Mouse (Mus musculus) neutrophil, adult 59 days (primary cell): ENCODE measurements around the gene Sprr2k. TPM values are rescaled to one million over a fixed set of nuclear protein-coding genes. Genes with fewer than 3 reads are reported as not detected.

Source experiments
- total RNA-seq, 2 experiments: library from RNA; stranded (reverse); gene quantifications; 1 replicate in 1 of 2; 2 replicates in 1 of 2; pipeline ENCODE4 v1.2.4; 2023

Sprr2k gene
- total RNA-seq: not detected

DNA sequence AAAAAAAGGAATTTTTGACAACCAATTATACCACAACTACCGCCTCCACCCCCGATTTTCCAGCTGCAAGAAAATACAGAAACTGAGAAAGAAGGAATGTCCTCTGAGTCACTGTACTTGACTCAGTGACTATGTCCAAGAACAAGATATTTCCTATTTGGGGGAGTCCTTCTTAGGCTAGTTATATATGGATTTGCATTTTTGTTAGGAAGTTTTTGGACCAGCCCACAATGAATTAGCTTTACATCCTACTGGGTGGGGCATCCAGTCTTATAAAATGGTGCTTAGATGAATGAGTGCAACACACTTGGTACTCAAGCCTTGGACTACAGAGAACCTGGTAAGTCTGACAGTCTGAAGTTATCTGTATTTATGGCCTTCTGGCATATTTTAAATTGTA lies at the start of gene Sprr2k:
Gene Sprr2k, plus strand, starts transcription at position 301 of the 400 bp plus-strand sequence.

DNA sequence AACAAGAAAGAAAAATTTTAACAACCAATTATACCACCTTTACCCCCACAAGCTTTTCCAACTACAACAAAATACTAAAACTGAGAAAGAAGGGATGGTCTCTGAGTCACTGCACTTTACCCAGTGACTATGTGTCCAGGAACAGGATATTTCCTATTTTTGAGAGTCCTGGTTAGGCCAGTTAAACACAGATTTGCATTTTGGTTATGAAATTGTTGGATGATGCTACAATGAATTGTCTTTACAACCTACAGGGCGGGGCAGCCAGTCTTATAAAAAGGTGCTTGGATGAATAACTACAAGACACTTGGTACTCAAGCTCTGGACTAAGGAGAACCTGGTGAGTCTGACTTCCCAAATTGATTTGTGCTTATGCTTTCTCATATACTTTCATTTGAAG lies 47.0 kb upstream of the Sprr2k start, which contains the start of gene Sprr2h:
Gene Sprr2h, plus strand, starts transcription at position 301 of the 400 bp plus-strand sequence.

DNA sequence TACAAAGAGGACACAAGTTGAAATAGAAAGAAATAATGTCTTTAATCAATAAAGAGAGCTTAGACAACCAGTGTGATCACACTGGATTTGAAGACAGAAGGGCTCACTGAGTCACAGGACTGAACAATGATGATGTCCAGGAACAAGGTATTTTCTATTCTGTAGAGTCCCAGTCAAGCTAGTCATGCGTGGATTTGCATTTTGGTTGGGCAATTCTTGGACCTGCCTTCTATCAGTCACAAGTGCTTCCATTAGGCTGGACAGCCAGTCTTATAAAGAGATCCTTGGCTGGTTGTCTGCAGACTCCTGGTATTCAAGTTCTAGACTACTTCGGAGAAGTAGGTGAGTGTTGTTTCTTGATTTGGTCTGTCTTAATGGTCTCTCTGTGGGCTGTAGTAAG lies 24.7 kb upstream of the Sprr2k start, which contains the start of gene Sprr2i:
Gene Sprr2i, plus strand, starts transcription at position 301 of the 400 bp plus-strand sequence.

DNA sequence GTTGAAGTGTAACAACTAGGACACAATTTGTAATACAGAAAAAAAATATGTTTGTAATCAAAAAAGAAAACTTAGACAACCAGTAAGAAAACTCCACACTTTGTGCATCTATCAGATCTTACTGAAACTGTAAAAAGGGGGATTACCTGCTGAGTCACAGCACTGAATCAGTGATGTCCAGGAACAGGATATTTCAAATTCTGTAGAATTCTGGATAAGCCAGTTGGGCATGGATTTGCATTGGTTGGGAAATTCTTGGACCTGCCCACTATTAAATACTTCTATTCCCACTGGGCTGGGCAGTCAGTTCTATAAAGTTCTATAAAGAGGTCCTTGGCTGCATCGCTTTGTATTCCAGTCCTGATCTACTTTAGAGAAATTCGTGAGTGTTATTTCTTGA lies 14.6 kb upstream of the Sprr2k start, which contains the start of gene Sprr2j-ps:
Gene Sprr2j-ps, plus strand, starts transcription at position 301 of the 400 bp plus-strand sequence.

DNA sequence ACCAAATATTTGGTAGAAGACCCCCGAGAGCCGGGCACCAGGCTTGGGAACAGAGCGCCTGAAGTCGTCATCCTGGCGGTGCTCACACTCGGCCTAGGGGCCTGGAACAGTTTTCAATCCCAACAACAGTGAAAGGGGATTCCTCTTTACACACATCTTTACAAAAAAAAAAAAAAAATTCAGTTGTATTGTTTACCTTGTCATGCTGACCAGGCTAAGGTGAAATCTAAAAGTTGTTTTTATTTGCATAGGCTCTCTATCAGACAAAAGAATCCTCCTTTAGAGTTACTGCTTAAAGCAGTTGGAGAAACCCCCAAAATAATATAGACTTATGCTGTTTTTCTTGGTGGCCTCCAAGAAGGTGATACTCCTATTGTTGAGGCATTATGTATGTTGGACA lies 3.1 kb upstream of the Sprr2k start, which contains the start of gene Gm9774:
Gene Gm9774, minus strand, starts transcription at position 101 of the 400 bp plus-strand sequence.

GRCm38 (mm10) chr3:92438689-92439088 lies 6.3 kb downstream of the Sprr2k start, which contains the start of gene Sprr1b:
TSS of gene Sprr1b (minus strand) at chr3:92438789.

GRCm38 (mm10) chr3:92458620-92459019 lies 26.2 kb downstream of the Sprr2k start, which contains the start of gene Sprr3:
TSS of gene Sprr3 (minus strand) at chr3:92458720.

Other genes starting within 250 kb of the Sprr2k start
- gene Sprr2a1, start 216.8 kb upstream of the Sprr2k start, total RNA-seq: not detected
- gene Sprr2a2, start 216.7 kb upstream of the Sprr2k start, total RNA-seq: not detected
- gene Sprr2a3, start 147.2 kb upstream of the Sprr2k start, total RNA-seq: not detected
- gene Sprr2b, start 116.0 kb upstream of the Sprr2k start, total RNA-seq: not detected
- not detected for gene Sprr2d, start 93.4 kb upstream of the Sprr2k start, total RNA-seq
- not detected for gene Sprr2e, start 80.4 kb upstream of the Sprr2k start, total RNA-seq
- gene Sprr2f, start 67.4 kb upstream of the Sprr2k start, total RNA-seq: not detected
- gene Sprr2h, start 46.9 kb upstream of the Sprr2k start, total RNA-seq: not detected
- gene Sprr2i, start 24.6 kb upstream of the Sprr2k start, total RNA-seq: not detected
- gene Sprr2j-ps, start 14.5 kb upstream of the Sprr2k start, total RNA-seq: not detected
- gene Gm9774, start 3.2 kb upstream of the Sprr2k start, total RNA-seq: 1 to 10 TPM in 1 of 2 experiments, under 1 TPM in 1; 0.66 to 1.4 TPM
- gene Sprr1b, start 6.2 kb downstream of the Sprr2k start, total RNA-seq: not detected
- not detected for gene Sprr3, start 26.1 kb downstream of the Sprr2k start, total RNA-seq
- not detected for gene Sprr1a, start 53.3 kb downstream of the Sprr2k start, total RNA-seq
- gene Sprr4, start 67.9 kb downstream of the Sprr2k start, total RNA-seq: not detected
- gene 2310046K23Rik, start 101.9 kb downstream of the Sprr2k start, total RNA-seq: not detected
- gene Ivl, start 141.2 kb downstream of the Sprr2k start, total RNA-seq: not detected
- gene Smcp, start 156.4 kb downstream of the Sprr2k start, total RNA-seq: not detected
- gene 2210017I01Rik, start 174.9 kb downstream of the Sprr2k start, total RNA-seq: not detected
- gene Lce6a, start 189.1 kb downstream of the Sprr2k start, total RNA-seq: not detected
- not detected for gene Lce1a1, start 215.7 kb downstream of the Sprr2k start, total RNA-seq
- not detected for gene Lce1b, start 224.3 kb downstream of the Sprr2k start, total RNA-seq
- gene Lce1a2, start 237.7 kb downstream of the Sprr2k start, total RNA-seq: not detected
- gene Lce1c, start 246.7 kb downstream of the Sprr2k start, total RNA-seq: not detected